Mouse (Mus musculus) bone marrow macrophage, adult 2 months (primary cell): ENCODE measurements around the gene Slc39a2.

Source experiments
- CTCF ChIP-seq: IDR thresholded peaks from 2 replicates; pipeline ENCODE4 v1.5.1; 2012; ENCODE audit warnings: low read depth, mild to moderate bottlenecking, low read length, moderate library complexity
- POLR2A ChIP-seq: IDR thresholded peaks from 2 replicates; pipeline ENCODE4 v1.6.1; 2012; ENCODE audit warnings: mild to moderate bottlenecking, low read depth, low read length, borderline replicate concordance

- TF ChIP-seq CTCF (no peak), POLR2A (no peak)
Measured at GRCm38 (mm10) chr14:51884031-51884544, 8.6 kb upstream of the Slc39a2 start.
